Mouse (Mus musculus) stomach, embryonic 15.5 days (tissue): ENCODE measurements around the gene Nt5c2. TPM values are rescaled to one million over a fixed set of nuclear protein-coding genes. Genes with fewer than 3 reads are reported as not detected.

Source experiments
- ATAC-seq: fragments of 200-750 bp; cut with Nextera tagmentation; 2 replicates; pipeline ENCODE4 v1.8.0; 2017; ENCODE audit warnings: low read depth, moderate number of reproducible peaks, moderate TSS enrichment; ENCODE audit not compliant: insufficient read depth, low FRiP score
- H3K27ac ChIP-seq: fragments of 300-500 bp; sonication (generic); 2 replicates; pipeline ENCODE4 v1.5.1; 2015; ENCODE audit warnings: mild to moderate bottlenecking, inconsistent platforms
- H3K27me3 ChIP-seq: fragments of 300-500 bp; sonication (generic); replicated peaks from 2 replicates; pipeline ENCODE4 v1.6.1; 2015; ENCODE audit warnings: inconsistent platforms
- H3K36me3 ChIP-seq: fragments of 300-500 bp; sonication (generic); 2 replicates; pipeline ENCODE4 v1.6.1; 2015; ENCODE audit warnings: inconsistent platforms
- H3K4me1 ChIP-seq: fragments of 300-500 bp; sonication (generic); 2 replicates; pipeline ENCODE4 v1.6.1; 2015; ENCODE audit warnings: inconsistent platforms
- H3K4me2 ChIP-seq: fragments of 300-500 bp; sonication (generic); 2 replicates; pipeline ENCODE4 v1.6.1; 2015; ENCODE audit warnings: mild to moderate bottlenecking, inconsistent platforms
- H3K4me3 ChIP-seq: fragments of 300-500 bp; sonication (generic); replicated peaks from 2 replicates; pipeline ENCODE4 v1.5.1; 2015; ENCODE audit warnings: inconsistent platforms
- H3K9ac ChIP-seq: fragments of 300-500 bp; sonication (generic); 2 replicates; pipeline ENCODE4 v1.6.1; 2015; ENCODE audit warnings: inconsistent platforms
- H3K9me3 ChIP-seq: fragments of 300-500 bp; sonication (generic); 2 replicates; pipeline ENCODE4 v1.6.1; 2016; ENCODE audit warnings: inconsistent platforms
- whole genome bisulfite sequencing: fragments of 180-500 bp; shearing (Covaris S2); methylation state at CpG from one replicate; pipeline ENCODE4 v1.1.7; 2015; 5-methylcytosine and 5-hydroxymethylcytosine counted together
- polyA plus RNA-seq: library from polyadenylated mRNA; unstranded; fragments of >200 nt; fragmentation: Nextera tagmentation; extraction: Ambion mirVana; gene quantifications from 2 replicates; pipeline ENCODE4 v1.2.1, GENCODE M21; 2015

Gene Nt5c2
- polyA plus RNA-seq, 1 experiment from 2014 or later: 69.4 TPM

DNA sequence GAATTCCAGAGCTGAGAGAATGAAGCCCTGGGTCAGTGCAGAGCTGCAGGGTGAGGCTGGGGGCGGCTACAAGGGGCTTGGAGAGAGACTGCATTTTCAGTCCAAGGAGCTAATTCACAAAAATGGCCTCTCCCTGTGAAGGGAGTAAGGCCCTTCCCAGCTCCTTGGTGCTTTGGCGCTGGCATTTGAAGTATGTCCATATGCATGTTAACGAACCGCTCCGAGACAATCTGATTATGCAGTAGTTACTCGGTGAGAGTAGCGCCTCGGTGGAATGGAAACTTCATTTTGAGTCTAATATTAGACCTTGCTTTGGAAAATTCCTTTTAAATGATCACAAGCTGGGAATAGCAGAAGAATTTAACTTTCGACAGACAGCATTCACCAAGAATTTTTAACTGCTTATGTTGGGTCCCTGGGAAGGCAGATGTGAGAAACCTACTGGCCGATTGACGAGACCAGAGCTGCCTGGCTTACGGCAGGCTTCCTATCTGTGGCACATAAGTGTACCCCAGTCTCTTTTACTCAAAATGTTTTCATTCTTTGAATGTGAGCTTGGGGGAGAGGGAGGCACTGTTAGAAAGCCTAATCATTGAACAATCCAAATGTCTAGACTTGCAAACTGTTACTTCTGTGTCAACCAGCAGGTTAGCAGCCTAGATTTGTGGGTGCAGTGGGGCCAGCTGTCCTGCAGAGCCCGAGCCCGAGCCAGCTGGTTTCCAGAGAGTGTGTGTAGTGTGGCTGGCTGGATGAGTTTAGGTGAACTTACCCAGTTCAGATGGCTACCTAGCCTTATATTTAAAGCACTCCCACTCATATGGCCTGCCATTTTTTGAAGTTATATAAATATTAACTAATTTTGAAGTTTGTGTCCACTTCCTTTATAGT, 166.3 kb downstream of the Nt5c2 start:
- H3K4me1 ChIP-seq: 0 out of 2 replicates have a peak, but pooled peaks cover 3% of the 10 kb centered on the region
- no peak overlapping the region for H3K9ac ChIP-seq
- no peaks in the 10 kb centered on the region for H3K36me3 ChIP-seq
- no peak overlapping the region for H3K4me3 ChIP-seq
- no peak overlapping the region for H3K4me2 ChIP-seq
- H3K27me3 ChIP-seq: no peaks in the 10 kb centered on the region
- H3K27ac ChIP-seq: no peak overlapping the region; the same call in 1 of the 2 replicates
- ATAC-seq: no peak
- 69% methylated on average over 14 of the region's 14 CpGs for WGBS
- no peaks in the 10 kb centered on the region for H3K9me3 ChIP-seq

- H3K36me3 ChIP-seq: no peaks in the 10 kb centered on the region
- WGBS: 77% methylated on average over 5 of the region's 5 CpGs
- no peak overlapping the region for H3K9ac ChIP-seq
- H3K9me3 ChIP-seq: no peaks in the 10 kb centered on the region
- 0 out of 2 replicates have a peak, but pooled peaks cover 3% of the 10 kb centered on the region for H3K4me1 ChIP-seq
- H3K27me3 ChIP-seq: no peaks in the 10 kb centered on the region
- ATAC-seq: no peak
- H3K27ac ChIP-seq: no peak overlapping the region
- no peak overlapping the region for H3K4me2 ChIP-seq
- H3K4me3 ChIP-seq: no peak overlapping the region
Measured at GRCm38 (mm10) chr19:46846459-46846858, 168.5 kb downstream of the Nt5c2 start.

DNA sequence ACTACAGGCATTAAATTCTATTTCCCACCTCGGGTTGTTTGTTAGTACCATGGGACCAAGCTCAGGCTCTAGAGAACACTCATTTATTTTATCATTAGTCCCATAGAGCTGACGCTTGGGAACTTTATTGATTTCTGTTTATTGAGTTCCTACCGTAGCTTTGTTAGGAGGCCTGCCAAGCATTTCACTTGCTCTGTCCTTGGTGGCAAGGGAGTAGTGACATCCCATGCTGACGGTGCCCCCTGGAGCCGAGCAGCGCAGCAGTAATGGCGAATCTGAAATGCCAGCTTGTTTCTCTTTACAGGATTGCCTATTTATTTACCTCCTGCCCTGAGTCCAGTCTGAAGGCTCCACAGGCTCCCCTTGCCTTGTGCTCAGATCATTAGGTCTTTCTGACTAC, 168.9 kb downstream of the Nt5c2 start:
- Histone ChIP-seq H3K4me3 (no peak overlapping the region), H3K27me3 (no peaks in the 10 kb centered on the region), H3K9me3 (no peaks in the 10 kb centered on the region), H3K4me2 (no peak overlapping the region), H3K4me1 (0 out of 2 replicates have a peak, but pooled peaks cover 3% of the 10 kb centered on the region), H3K36me3 (no peaks in the 10 kb centered on the region), H3K9ac (no peak overlapping the region), H3K27ac (no peak overlapping the region)
- no peak for ATAC-seq
- WGBS: 79% methylated on average over 7 of the region's 7 CpGs

DNA sequence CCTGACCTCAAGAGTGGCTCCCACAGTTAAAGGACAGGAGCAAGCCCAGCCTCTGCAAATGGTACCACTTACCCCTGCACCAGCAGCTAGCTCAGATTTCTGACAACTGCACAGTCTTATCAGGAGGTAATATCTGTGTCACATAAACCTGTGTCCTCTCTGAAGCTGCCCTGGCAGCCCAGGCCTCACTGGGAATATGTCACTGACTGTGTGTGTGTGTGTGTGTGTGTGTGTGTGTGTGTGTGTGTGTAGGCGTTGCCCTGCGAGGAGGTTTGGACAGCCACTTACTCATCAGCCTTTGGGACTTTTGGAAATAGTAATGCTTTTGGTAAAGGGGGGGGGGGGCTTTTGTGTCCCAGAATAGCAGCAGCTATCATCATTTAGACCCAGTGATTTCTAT, 171.9 kb downstream of the Nt5c2 start:
- Histone ChIP-seq H3K36me3 (no peaks in the 10 kb centered on the region), H3K4me1 (no peaks in the 10 kb centered on the region), H3K9me3 (no peaks in the 10 kb centered on the region), H3K27me3 (no peaks in the 10 kb centered on the region), H3K4me2 (no peak overlapping the region), H3K27ac (no peak overlapping the region), H3K9ac (no peak overlapping the region), H3K4me3 (no peak overlapping the region)
- WGBS: 54% methylated on average over 2 of the region's 2 CpGs
- no peak for ATAC-seq

- Histone ChIP-seq H3K4me1 (no peaks in the 10 kb centered on the region), H3K27ac (no peak overlapping the region), H3K9ac (no peak overlapping the region), H3K9me3 (no peaks in the 10 kb centered on the region), H3K27me3 (no peaks in the 10 kb centered on the region), H3K4me2 (no peak overlapping the region), H3K36me3 (no peaks in the 10 kb centered on the region), H3K4me3 (no peak overlapping the region)
- WGBS: 82% methylated on average over 4 of the region's 4 CpGs
- ATAC-seq: no peak
Measured at GRCm38 (mm10) chr19:46841016-46841415, 173.9 kb downstream of the Nt5c2 start.

DNA sequence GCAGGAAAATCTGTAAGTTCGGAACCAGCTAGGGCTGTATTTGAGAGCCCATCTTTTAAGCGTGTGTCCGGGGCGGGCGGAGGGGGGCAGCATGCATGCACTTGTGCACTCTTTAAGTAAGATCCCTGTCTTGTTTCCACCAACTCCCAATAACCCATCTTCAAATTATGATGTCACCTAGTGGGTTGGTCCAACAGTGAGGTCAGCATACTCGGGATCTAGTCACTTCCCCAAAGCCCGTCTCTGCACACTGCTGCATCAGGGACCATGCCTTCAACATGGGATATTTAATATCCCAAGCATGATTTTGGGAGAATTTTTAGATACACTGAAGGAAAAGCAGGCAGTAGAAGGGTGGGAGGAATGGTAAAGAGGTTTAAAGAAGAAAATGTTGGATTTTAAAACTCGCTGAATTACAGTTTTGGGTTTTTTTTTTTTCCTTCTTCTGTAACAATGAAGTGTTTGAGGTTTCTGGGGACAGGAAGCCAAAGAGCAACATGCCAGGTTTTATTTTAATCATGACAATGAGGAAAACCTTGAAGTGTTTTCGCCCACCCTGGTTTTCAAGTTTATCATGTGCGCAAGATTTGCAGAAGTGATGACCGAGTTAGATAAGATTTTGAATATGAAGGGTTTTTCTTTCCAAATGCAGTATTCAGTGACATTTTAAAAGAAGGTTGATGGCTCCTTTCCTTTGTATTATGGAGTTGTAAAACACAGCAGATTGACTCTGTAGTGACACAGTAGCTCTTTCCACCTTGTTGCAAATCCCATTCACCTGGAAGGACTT, 177.5 kb downstream of the Nt5c2 start:
- Histone ChIP-seq H3K36me3 (no peaks in the 10 kb centered on the region), H3K4me2 (no peak overlapping the region), H3K4me3 (no peak overlapping the region), H3K27me3 (no peaks in the 10 kb centered on the region), H3K27ac (no peak overlapping the region), H3K9me3 (no peaks in the 10 kb centered on the region), H3K9ac (no peak overlapping the region), H3K4me1 (no peaks in the 10 kb centered on the region)
- 82% methylated on average over 11 of the region's 11 CpGs for WGBS
- no peak for ATAC-seq

GRCm38 (mm10) chr19:46836085-46836484, 178.9 kb downstream of the Nt5c2 start:
- Histone ChIP-seq H3K4me2 (no peak overlapping the region), H3K4me3 (no peak overlapping the region), H3K4me1 (no peaks in the 10 kb centered on the region), H3K27me3 (no peaks in the 10 kb centered on the region), H3K9ac (no peak overlapping the region), H3K9me3 (no peaks in the 10 kb centered on the region), H3K36me3 (no peaks in the 10 kb centered on the region), H3K27ac (no peak overlapping the region)
- WGBS: 77% methylated on average over 3 of the region's 3 CpGs
- ATAC-seq: no peak

GRCm38 (mm10) chr19:46835339-46835738, 179.6 kb downstream of the Nt5c2 start:
- Histone ChIP-seq H3K27ac (no peak overlapping the region), H3K4me2 (no peak overlapping the region), H3K9ac (no peak overlapping the region), H3K4me1 (no peaks in the 10 kb centered on the region), H3K9me3 (no peaks in the 10 kb centered on the region), H3K4me3 (no peak overlapping the region), H3K27me3 (no peaks in the 10 kb centered on the region), H3K36me3 (no peaks in the 10 kb centered on the region)
- 63% methylated on average over 4 of the region's 4 CpGs for WGBS
- no peak for ATAC-seq

GRCm38 (mm10) chr19:46834301-46834700, 180.7 kb downstream of the Nt5c2 start:
- H3K4me2 ChIP-seq: no peak overlapping the region
- WGBS: 79% methylated on average over 5 of the region's 5 CpGs

More at GRCm38 (mm10) chr19:46834301-46834700, 180.7 kb downstream of the Nt5c2 start:
- no peaks in the 10 kb centered on the region for H3K9me3 ChIP-seq
- H3K9ac ChIP-seq: no peak overlapping the region
- no peaks in the 10 kb centered on the region for H3K36me3 ChIP-seq
- no peak overlapping the region for H3K4me3 ChIP-seq
- no peaks in the 10 kb centered on the region for H3K27me3 ChIP-seq
- no peaks in the 10 kb centered on the region for H3K4me1 ChIP-seq
- H3K27ac ChIP-seq: no peak overlapping the region
- no peak for ATAC-seq

Other genes with a start within 250 kb of the Nt5c2 start
- 11.9 and 13.7 TPM in 2 replicates for gene Ina, start 455 bp downstream of the Nt5c2 start, polyA plus RNA-seq
- 16.6 and 18.7 TPM in 2 replicates for gene Pcgf6, start 35.8 kb upstream of the Nt5c2 start, polyA plus RNA-seq
- 4.5 and 5.1 TPM in 2 replicates for gene Taf5, start 52.6 kb upstream of the Nt5c2 start, polyA plus RNA-seq
- gene Usmg5, start 75.5 kb upstream of the Nt5c2 start, polyA plus RNA-seq: 1,167 and 1,215 TPM in 2 replicates
- gene Pdcd11, start 75.6 kb upstream of the Nt5c2 start, polyA plus RNA-seq: 8.6 and 8.9 TPM in 2 replicates
- gene Calhm2, start 123.1 kb upstream of the Nt5c2 start, polyA plus RNA-seq: 7.5 and 7.7 TPM in 2 replicates
- gene Calhm1, start 129.1 kb upstream of the Nt5c2 start, polyA plus RNA-seq: not detected in 2 replicates
- gene Calhm3, start 142.6 kb upstream of the Nt5c2 start, polyA plus RNA-seq: not detected in 2 replicates
- 7.5 and 8.5 TPM in 2 replicates for gene Neurl1a, start 163.7 kb upstream of the Nt5c2 start, polyA plus RNA-seq